Mouse (Mus musculus): ENCODE measurements around the gene Lhpp. TPM values are rescaled to one million over a fixed set of nuclear protein-coding genes. Genes with fewer than 3 reads are reported as not detected.

Gene Lhpp
- polyA plus RNA-seq, 1 experiment = 39.7 TPM

DNA sequence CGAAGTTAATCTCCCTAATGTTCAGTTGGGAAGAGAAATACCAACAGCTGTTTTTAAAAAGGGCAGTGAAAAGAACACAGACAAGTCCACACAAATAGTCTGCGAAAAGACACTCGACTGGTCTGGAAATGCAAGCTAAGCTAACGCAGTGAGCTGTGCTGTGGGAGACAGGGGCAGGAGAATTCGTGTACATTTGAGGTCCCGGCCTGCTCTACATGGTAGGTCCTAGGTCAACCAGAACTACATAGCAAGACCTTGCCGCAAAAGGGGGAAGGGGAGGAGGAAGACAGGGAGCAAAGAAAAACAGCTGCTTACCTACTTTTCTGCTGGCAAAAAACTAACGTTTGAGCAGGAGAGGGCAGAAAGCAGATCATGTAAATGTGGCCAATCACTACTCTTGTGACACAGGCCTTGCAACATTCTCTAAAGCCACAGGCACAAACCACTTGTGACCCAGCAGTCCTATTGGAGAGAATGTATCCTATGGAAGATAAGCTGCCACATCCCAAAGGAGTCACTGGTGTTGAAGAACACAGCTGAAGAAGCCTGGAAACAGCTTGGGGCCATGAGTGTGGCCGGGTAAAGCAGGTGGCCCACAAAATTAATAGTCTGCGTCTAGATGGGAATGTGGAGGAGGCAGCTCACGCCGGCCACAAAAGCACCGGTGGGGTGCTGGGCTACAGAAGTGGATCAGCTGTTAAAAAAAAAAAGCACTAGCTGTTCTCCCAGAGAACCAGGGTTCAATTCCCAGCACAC lies 115.8 kb downstream of the Lhpp start:
- DNase-seq (ENCODE audit: low read depth, low spot score) = no peak
- WGBS = 78% methylated on average over 13 of the region's 13 CpGs

DNA sequence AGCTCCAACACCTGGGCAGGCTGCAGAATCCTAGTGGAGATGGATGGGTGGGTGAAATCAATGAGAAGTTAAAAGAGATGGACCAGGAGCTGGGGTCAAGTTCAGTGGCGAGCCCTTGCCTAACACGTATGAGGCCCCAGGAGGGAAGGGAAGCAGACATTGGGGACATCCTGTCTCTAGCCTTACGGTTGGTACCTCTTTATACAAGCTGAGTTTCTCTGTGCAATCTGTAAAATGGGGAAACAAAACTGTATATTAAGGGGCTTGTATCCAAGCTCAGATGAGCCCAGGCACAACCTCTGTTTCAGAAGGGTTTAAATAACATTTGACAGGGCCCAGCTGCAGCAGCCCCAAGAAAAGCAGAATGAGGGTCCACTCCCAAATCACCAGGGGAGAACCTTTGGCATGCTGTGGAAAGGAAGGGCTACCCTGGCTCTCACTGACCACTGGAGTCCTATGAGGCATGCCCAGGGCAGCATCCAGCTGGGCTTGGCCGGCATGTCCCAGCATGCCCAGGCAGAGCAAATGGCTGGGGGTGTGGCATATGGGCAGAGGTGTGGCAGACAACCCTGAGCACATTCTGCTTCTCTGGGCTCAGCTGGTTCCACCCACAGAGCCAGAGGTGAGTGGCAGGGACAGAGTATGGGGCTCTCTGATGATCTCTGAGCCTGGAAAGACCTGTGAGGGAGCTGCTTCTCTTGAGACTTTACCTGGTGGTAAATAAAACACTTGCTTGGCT lies 118.8 kb downstream of the Lhpp start:
- WGBS = 72% methylated on average over 4 of the region's 4 CpGs
- DNase-seq (ENCODE audit: low read depth, low spot score) = peak; percentile 54

DNA sequence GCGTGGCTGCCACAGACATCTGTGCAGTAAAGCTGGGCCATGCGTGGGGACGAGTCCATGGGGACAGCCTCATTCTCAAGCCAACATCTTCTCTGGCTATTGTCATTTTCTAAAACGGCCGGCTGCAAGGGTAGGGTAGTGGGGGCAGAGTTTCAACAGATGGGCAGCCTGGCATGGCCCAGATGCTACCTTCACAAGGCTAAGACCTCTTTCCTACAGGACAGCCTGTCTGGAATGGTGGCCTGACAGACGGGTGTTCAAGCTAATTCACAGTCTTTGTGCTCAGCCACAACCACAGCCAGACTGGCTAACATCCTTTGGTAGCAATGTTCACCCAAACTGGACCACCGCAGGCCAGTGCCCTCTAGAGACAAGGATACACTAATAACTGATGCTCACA lies 120.1 kb downstream of the Lhpp start:
- WGBS = 88% methylated on average over 7 of the region's 7 CpGs
- no peak for DNase-seq (ENCODE audit: low read depth, low spot score)

DNA sequence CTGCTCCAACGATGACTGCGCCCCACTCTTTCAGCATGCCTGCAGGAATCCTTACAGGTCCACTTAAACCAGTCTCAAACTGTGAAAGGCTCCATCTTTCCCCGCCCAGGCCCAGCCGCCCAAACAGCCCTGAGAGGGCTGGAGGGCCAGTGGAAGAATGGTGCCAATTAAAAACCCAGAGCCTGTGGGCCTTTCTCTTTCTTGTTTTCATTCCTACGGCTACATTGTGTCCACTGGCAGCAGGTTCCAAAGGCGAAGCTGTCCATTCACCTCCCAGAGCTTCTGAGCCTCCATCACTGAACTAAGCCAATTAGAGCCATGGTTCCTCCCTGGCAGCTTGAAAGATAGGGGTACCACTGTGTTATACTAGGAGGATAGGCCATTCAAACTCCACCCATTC lies 121.1 kb downstream of the Lhpp start:
- WGBS = 93% methylated on average over 6 of the region's 6 CpGs
- DNase-seq (ENCODE audit: low read depth, low spot score) = no peak

DNA sequence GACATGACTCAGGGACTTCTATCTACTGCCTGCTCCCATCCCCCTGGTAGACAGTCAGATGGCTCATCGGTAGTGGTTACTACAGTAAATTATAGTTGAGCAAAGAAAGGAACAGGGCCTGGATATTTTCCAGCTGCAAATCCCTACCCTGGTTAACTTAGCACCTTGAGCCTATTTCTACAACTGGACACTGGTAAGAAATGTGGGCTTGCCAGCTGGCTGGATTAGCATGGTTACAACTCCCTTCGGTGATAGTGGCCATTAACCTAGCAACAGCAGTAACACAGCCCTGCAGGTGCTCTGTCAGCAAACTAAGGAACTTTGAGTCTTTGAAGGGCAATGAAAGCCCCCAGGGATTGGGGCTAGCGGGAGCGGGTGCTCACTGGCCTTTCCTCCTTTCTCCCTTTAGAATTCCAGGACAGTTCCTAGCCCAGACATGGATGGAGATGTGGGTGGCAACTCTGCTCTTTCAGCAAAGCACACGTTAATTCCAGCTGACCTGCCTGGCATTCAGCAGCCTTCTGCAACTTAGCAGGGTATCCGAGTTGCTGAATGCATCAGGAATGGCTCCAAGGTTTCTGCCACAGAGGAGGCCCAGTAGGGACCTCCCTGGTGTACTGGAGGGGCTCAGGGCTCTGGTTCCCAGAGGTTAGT lies 121.8 kb downstream of the Lhpp start:
- DNase-seq (ENCODE audit: low read depth, low spot score) = no peak
- 78% methylated on average over 6 of the region's 6 CpGs for WGBS

DNA sequence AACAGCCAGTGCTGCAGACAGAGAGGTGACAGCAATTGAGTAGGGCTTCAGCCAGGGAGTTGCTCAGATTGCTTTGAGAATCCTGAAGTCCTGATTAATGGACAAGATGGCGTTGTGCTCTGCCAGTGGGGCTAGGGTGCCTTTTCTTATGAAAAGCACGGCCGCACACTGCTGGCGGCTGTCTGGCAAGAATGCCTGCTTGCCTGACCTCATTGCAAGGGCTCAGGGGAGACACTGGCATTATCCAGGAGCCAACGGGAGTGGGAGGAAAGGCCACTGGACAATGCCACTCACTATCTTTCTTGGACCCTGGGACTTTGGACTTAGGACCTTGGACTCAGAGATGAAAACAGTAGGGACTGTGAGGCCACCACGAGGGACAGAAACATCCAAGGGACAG lies 123.1 kb downstream of the Lhpp start:
- DNase-seq (ENCODE audit: low read depth, low spot score) = no peak
- 73% methylated on average over 6 of the region's 6 CpGs for WGBS

DNA sequence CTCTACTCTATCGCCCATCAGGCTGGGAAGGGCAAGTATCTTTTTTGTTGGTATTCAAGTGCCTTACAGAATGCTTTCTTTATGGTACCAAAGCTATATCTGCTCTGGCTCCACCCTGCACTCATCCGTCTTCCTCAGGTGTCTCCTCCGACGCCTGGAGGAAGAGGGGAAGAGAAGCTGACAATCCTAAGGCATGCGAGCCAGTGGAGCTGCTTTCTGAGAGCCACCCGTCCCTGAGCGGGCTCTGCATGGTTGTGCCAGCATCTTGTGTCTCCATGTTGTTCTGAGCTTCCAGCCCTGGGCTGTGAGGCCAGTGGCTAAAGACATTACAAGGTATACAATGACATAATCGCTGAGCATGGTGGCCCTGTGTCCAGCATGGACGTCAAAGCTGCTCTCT lies 123.8 kb downstream of the Lhpp start:
- DNase-seq (ENCODE audit: low read depth, low spot score) = no peak
- 93% methylated on average over 9 of the region's 9 CpGs for WGBS

DNA sequence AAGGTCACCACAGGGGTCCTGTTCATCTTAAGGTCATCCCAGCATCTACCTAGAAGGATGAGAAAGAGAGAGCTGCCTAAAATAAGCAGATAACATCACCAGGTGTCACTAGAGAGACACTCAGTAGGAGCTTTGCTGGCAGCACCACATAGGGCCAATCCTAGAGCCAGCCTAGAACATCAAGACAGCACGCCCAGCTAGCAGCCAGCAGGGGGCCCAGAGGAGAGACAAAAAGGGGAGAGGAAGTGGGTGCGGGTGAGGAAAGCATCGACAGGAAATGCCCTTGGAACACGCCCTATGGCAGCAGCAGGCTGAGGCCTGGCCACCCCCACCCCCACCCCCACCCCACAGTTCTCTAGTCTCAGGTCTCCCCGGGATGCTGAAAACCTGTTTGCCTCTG lies 124.7 kb downstream of the Lhpp start:
- DNase-seq (ENCODE audit: low read depth, low spot score) = no peak
- 35% methylated on average over 5 of the region's 5 CpGs for WGBS

DNA sequence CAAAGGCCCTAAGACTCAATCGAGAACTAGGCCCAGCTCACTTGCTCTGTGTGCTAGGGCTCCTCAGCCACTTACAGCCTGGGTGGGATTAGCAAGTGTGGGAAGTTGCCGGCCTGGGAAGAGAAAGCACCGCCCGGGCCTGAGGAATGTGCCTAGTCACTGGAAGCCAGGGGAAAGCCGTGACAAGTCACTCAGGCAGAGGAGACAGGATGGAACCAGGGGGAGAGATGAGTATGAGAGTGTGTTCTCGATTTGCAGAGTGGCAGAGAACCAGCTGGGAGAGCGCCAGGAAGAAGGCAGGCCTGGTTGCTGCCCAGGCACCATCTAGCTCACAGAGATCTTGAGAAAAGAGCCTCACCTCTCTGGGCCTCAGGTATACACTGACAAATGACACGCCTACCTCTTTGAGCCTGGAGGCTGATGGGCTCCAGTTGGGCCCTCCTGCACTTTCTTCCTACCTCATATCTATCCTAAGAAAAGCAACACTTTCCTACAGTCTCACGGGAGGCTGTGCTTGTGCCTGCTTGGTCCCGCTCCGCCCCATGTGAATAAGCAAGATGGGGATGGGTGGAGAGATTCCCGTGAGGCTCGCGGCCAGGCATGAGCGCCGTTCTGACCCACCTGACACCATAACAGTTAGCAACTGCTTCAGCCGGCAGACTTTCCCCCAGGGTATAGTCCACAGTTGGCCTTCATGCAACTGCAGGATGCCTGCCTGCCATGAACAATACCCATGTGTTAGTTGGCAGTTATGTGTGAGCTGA lies 125.8 kb downstream of the Lhpp start:
- no peak for DNase-seq (ENCODE audit: low read depth, low spot score)
- 57% methylated on average over 17 of the region's 17 CpGs for WGBS

DNA sequence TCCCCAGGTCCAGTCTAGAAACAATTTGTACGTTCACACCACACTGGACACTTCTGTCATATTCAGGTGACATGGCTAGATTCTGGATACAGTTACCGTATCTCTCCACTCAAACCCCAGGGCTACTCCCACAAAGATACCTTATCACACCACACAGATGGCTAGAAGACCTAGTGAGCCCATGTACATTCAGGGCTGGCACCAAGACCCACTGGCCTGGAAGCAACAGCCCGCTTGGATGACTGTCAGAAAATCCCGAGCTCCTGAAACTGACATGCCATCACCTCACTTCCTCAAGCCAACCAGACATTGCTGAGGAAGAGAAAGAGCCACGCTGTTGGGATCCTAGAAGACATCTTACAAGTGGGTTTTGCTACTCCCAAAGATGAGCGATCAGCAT lies 128.4 kb downstream of the Lhpp start:
- no peak for DNase-seq (ENCODE audit: low read depth, low spot score)
- 92% methylated on average over 6 of the region's 6 CpGs for WGBS

DNA sequence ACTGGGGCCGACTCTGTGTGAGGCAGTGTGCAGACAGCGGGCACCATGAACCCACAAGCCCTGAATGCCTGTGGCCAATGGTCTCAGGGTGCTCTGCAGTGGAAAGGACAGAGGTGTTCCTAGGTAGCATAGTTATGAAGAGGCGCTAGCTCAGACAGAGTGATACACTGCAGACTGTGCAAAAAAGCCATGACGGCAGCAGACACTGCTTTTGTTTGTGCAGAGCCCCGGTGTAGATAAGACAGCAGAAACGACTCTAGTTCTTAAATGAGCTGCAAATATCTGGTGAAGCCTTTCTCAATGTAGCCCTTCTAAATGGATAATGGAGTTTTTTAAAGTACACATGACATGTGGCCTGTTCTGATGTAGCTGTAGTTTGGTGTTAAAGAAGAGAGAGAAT lies 129.4 kb downstream of the Lhpp start:
- 80% methylated on average over 6 of the region's 6 CpGs for WGBS
- DNase-seq (ENCODE audit: low read depth, low spot score) = no peak

DNA sequence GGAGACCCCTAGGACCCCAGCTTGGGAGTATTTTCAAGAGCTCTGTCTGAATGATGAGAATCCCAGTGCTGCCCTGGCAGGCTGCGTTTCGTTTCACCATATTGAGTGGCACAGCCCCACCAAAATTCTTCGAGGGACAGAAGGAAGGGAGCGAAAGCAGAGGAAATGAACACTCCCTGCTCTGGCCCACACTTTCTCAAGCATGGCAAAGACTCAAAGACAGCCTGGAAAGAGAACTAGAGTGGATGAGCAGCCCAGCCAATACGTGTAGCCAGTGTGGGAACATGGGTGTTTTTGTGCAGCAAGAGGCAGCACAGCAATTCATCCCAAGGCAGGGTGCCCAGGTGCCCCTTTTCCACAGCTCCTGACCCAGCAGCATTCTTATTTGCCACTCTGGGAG lies 132.5 kb downstream of the Lhpp start:
- 26% methylated on average over 5 of the region's 5 CpGs for WGBS
- no peak for DNase-seq (ENCODE audit: low read depth, low spot score)

DNA sequence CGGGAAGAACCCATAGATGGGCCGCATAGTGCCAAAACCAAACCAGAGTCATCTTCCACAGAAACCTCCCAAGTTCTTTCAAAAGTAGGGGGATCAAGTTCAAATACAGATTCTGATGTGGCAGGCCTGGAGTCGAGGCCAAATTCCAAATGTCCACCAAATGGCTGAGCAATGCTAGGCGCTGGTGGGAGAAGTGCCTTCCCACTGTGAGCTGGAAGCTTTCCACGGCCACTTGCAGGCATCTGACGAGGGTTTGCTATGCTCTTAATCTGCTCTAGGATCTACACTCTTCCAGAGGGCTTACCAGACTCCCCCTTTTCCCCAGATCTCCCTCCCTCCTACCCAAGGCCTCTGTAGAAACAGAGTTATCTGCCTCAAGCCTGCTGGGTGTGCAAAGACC lies 136.7 kb downstream of the Lhpp start:
- no peak for DNase-seq (ENCODE audit: low read depth, low spot score)
- 88% methylated on average over 6 of the region's 6 CpGs for WGBS

DNA sequence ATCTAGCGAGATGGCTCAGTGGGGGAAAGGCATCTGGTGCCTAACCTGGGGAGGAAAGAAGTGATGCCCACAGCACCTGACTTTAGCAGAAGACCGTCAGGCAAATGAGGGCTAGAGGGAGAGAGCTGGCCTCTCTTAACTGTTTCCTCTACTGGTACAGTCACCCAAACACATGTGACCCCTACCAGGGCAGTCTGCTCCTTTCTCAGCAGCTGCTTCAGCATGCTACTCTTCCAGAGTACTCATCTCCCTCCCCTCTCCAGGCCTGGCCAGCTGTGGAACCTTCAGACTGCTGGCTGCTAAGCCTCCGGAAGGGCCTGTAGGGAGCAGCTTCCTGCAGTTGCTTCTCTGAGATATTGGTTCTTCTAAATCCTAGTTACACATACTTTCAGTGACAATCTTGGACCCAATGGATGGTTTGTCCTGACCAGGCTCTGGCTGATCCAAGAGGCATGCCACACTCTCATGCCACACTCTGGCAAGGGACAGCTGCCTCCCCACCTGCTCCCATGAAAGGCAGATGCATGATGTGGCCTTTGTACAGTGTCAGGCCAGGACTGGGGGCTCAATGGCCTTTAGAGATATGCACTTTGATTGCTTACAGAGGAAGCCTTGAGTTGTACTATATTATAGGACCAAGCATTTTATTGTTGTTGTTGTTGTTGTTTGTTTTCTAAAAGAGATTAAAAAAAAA lies 137.8 kb downstream of the Lhpp start:
- WGBS = 79% methylated on average over 3 of the region's 3 CpGs
- no peak for DNase-seq (ENCODE audit: low read depth, low spot score)

DNA sequence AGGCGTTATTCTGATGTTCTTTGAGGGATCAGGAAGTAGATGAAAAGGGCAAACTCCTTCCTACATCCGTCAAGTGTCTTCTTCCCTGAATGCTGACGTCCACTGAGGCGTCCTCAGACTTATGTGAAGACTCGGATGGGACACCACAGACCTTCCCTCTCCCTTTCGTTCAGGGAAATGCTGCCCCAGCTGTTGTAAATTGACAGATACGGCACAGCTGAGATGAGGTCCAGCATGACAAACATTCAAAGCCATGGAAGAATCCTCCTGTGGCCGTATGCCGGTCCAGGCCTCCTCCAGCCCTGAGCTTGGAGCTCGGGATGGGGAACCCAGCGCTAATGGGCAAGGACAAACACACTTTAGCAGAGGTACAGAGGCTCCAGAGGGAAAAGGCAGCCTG lies 139.1 kb downstream of the Lhpp start:
- 90% methylated on average over 11 of the region's 11 CpGs for WGBS

DNA sequence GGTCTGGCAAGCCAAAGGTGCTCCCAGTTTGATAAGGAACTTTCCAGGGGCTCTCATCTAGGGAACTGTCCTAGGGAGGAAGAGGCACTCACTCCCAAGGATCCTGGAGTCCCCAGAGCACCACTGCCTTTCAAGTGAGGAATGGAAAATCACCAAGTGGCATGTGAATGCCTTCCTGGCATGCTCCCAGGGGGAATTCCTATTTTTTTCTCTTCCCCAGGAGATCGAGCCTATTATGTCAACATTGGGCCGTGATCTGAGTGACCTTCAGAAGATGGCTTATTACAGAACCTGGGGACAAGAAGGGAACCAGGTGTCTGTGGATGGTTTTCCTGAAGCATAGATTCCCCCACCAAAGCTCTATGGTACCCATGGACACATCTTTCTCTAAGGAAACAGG lies 141.3 kb downstream of the Lhpp start:
- DNase-seq (ENCODE audit: low read depth, low spot score) = no peak
- 12% methylated on average over 2 of the region's 2 CpGs for WGBS

More for the DNA sequence above, 139.1 kb downstream of the Lhpp start:
- DNase-seq (ENCODE audit: low read depth, low spot score) = no peak

DNA sequence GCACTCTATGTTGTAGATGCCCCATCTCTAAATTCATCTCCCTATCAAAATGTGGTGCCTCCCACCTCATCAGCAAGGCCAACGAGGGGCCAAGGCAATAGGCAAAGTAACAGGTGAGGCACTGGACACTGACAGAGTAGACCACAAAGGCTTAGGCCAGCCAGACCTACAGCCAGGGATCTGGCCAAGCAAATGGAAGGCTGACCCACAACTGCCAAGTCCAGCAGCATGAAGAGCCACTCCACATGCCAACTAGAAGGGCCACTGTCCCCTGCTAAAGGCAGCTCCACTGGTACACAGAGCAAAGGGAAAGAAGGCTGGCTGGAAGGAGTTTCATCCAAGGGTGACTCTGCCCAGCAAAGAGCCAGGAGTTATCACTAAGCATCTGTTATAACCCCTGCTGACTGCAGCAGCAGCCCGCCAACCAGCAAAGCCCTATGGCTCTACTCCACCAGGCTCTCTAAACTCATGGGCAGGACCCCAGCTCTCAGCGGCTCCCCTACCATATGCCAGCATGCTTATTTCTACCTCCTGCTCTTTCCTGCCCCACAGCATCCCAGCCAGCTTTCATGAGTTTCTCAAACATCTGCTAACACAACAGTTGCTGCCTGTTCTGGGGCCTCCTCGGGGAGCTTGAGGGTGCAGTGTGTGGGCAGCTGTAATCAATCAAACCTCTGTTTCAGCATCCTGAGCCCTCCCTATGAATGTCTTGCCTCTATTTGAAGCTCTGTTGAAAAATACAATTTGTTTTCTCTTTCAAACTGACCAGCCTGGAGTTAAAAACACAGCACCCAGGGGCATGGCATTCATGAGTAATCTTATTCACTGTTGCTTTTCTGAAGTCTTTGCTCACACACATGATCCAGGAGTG lies 143.3 kb downstream of the Lhpp start:
- no peak for DNase-seq (ENCODE audit: low read depth, low spot score)
- WGBS = 82% methylated on average over 4 of the region's 4 CpGs

DNA sequence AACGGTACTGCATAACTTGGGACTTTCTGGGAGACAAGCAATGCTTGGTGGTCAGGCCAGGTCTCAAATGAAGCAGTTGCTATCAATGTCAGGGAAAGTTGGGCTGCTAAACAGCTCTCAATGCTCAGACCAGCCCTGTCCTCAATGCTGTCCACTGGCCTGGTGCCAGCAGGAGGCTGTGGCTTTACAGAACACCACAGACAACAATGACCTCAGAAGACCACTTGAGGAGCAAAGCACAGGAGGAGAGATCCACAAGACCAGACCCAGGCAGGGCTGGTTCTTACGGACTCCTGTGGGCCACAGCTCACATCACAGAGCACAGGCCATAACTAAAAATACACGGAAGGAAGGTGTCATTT lies 143.9 kb downstream of the Lhpp start:
- WGBS = 62% methylated on average over 3 of the region's 3 CpGs
- DNase-seq (ENCODE audit: low read depth, low spot score) = no peak
